Mouse (Mus musculus): ENCODE measurements around the gene Mup11. TPM values are rescaled to one million over a fixed set of nuclear protein-coding genes. Genes with fewer than 3 reads are reported as not detected.
"Not testable (repeated sequence)": the region's sequence is repeated elsewhere in the genome, so short reads cannot be mapped to it uniquely, and the experiment has no call there.

Gene Mup11
- polyA plus RNA-seq (2015; fragmentation: Nextera tagmentation; extraction: Ambion mirVana), result not detected in 2 replicates

DNA sequence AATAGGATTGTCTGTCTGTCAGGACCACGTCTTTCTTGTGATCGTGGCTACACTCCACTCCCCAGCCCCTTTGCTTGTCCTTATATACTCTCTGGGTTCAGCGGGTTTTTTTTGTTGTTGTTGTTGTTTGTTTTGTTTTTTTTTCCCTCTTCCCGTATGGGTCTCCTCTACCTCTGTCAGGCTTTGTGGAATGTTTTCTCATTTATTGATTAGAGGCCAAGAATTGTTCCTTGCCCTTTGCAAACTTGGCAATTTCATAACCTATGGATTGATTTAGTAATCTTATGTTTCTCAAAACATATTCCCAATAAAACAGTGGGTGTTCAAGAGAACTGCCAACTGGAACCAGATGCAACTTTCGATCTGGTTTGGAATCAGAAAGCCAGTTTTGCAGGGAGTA lies at the start of gene Mup11:
TSS of gene Mup11 (minus strand) at position 101 of the 400 bp plus-strand sequence.
- not testable (repeated sequence) for H3K4me2 ChIP-seq (replicated peaks; ENCODE audit: low read depth); H3K4me3 ChIP-seq (ENCODE audit: low read depth, low read length); H3K36me3 ChIP-seq (ENCODE audit: control insufficient read depth, insufficient read depth, low read length); H3K4me1 ChIP-seq (replicated peaks; ENCODE audit: control insufficient read depth, insufficient read depth); H3K9ac ChIP-seq (ENCODE audit: low read length); ATAC-seq (ENCODE audit: low FRiP score, low TSS enrichment); DNase-seq (ENCODE audit: low spot score); H3K27ac ChIP-seq (replicated peaks); H3K27me3 ChIP-seq (ENCODE audit: control insufficient read depth, insufficient read depth, low read length); H3K9me3 ChIP-seq (ENCODE audit: control insufficient read depth, low read length)
- 84% methylated on average over 3 of the region's 5 CpGs for WGBS

Other genes with a start within 250 kb of the Mup11 start
- gene Mup9, start 240.5 kb downstream of the Mup11 start, polyA plus RNA-seq (2015; fragmentation: Nextera tagmentation; extraction: Ambion mirVana), result not detected in 2 replicates
- gene Mup1, start 160.5 kb downstream of the Mup11 start, polyA plus RNA-seq (2015; fragmentation: Nextera tagmentation; extraction: Ambion mirVana), result not detected in 2 replicates
- gene Mup10, start 80.2 kb downstream of the Mup11 start, polyA plus RNA-seq (2015; fragmentation: Nextera tagmentation; extraction: Ambion mirVana), result 0.12 TPM in 1 of 2 replicates, not detected in the other
- gene Mup12, start 78.9 kb upstream of the Mup11 start, polyA plus RNA-seq (2015; fragmentation: Nextera tagmentation; extraction: Ambion mirVana), result not detected in 2 replicates
- gene Mup22, start 159.1 kb upstream of the Mup11 start, polyA plus RNA-seq (2015; fragmentation: Nextera tagmentation; extraction: Ambion mirVana), result not detected in 2 replicates

Measured in stomach, postnatal 0 days (tissue).